In the genomic region with DNA sequence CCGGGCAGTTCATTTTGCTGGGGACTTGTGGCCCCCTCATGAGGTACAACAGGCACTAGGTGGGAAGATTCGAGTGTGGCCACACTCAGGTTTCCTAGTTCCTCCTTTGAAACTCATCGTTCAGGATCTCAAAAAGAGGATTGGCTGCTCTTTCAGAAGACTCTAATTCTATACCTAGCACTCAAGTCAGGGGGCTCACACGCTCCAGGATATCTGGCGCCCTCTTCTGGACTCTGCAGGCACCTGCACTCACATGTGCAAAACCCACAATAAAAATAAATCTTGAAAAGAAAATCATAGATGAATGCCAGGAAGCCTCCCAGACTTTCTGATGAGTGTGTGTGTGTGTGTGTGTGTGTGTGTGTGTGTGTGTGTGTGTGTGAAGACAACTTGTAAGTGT, we compare ENCODE assay signal across 12 mouse cellular contexts. TPM values are rescaled to one million over a fixed set of nuclear protein-coding genes. Genes with fewer than 3 reads are reported as not detected.
A peak's percentile ranks its signal among the peaks of the same experiment; 100 is the strongest.
DNase-seq lines count a peak whose midpoint lies in the region; ATAC-seq and TF ChIP-seq lines count a peak whose summit lies in the region.
"Had no signal": no experiment of that assay in that cellular context is flagged by ENCODE, and none has a peak within 500 bp of the region (broad histone marks: within the 10 kb centered on the region; RNA-seq: fewer than 3 reads in every experiment).

No protein-coding gene starts in this region.

- H3K9ac ChIP-seq in stomach, postnatal 0 days (ENCODE audit: low read length) = no peak overlapping the region
- H3K9ac ChIP-seq: neural tube, embryonic 12.5 days had no signal

- peak; percentile 7; the same call in 1 of the 2 replicates for TF ChIP-seq CTCF in bone marrow macrophage, adult 2 months (IDR thresholded peaks at IDR 0.05; ENCODE audit: low read depth, low read length)
- peak; percentile 66 for TF ChIP-seq CTCF in stomach, postnatal 0 days (IDR thresholded peaks at IDR 0.05; ENCODE audit: low read depth)

- no peak overlapping the region for H3K27ac ChIP-seq in heart, embryonic 10.5 days
- H3K27ac ChIP-seq in bone marrow macrophage, adult 2 months (ENCODE audit: insufficient read depth, low read depth, low read length) = no peak overlapping the region
- H3K27ac ChIP-seq in stomach, postnatal 0 days (replicated peaks) = 0 out of 2 replicates have a peak overlapping the region, but pooled peaks have one; percentile 45
- H3K27ac ChIP-seq: macrophage; neural tube, embryonic 12.5 days had no signal

- no peak for TF ChIP-seq POLR2A in bone marrow macrophage, adult 2 months (IDR thresholded peaks at IDR 0.05; ENCODE audit: borderline replicate concordance, low read depth, low read length)

- no peak overlapping the region for H3K4me3 ChIP-seq in heart, embryonic 10.5 days
- no peak overlapping the region for H3K4me3 ChIP-seq in bone marrow macrophage, adult 2 months (ENCODE audit: insufficient read depth, low read length)
- no peak overlapping the region for H3K4me3 ChIP-seq in stomach, postnatal 0 days (ENCODE audit: low read depth, low read length)
- H3K4me3 ChIP-seq: neural tube, embryonic 12.5 days had no signal

- TF ChIP-seq EP300 in stomach, postnatal 0 days (optimal IDR thresholded peaks at IDR 0.05) = no peak

- H3K4me1 ChIP-seq in heart, embryonic 10.5 days = peaks cover 13% of the 10 kb centered on the region
- no peaks in the 10 kb centered on the region for H3K4me1 ChIP-seq in bone marrow macrophage, adult 2 months (ENCODE audit: control insufficient read depth, insufficient read depth, low read length)
- no peaks in the 10 kb centered on the region; the same call in 1 of the 2 replicates for H3K4me1 ChIP-seq in stomach, postnatal 0 days (replicated peaks; ENCODE audit: control insufficient read depth, insufficient read depth)

- WGBS in heart, embryonic 10.5 days = 66% methylated on average over 5 of the region's 5 CpGs
- 66% methylated on average over 5 of the region's 5 CpGs for WGBS in stomach, postnatal 0 days

- H3K36me3 ChIP-seq in heart, embryonic 10.5 days = no peaks in the 10 kb centered on the region
- no peaks in the 10 kb centered on the region for H3K36me3 ChIP-seq in stomach, postnatal 0 days (ENCODE audit: control insufficient read depth, insufficient read depth, low read length)
- H3K36me3 ChIP-seq: neural tube, embryonic 12.5 days had no signal

- peaks cover 69% of the 10 kb centered on the region for H3K27me3 ChIP-seq in heart, embryonic 10.5 days (ENCODE audit: insufficient read depth, poor library complexity, severe bottlenecking)
- H3K27me3 ChIP-seq in stomach, postnatal 0 days (ENCODE audit: control insufficient read depth, insufficient read depth, low read length) = no peaks in the 10 kb centered on the region

- H3K4me2 ChIP-seq in stomach, postnatal 0 days (replicated peaks; ENCODE audit: low read depth) = no peak overlapping the region

- ATAC-seq in stomach, postnatal 0 days (ENCODE audit: low FRiP score, low TSS enrichment) = no peak

- peak; percentile 9 for DNase-seq in heart, postnatal 4 days
- DNase-seq in heart, embryonic 10.5 days (ENCODE audit: low spot score) = no peak
- DNase-seq in thymus, postnatal 0 days (ENCODE audit: low spot score) = peak; percentile 25
- no peak for DNase-seq in thymus, adult 18-20 months
- no peak for DNase-seq in stomach, postnatal 0 days (ENCODE audit: low spot score)
- no peak for DNase-seq in right cerebral cortex, postnatal 14 days
- DNase-seq in adrenal gland, postnatal 14 days = no peak
- DNase-seq: heart, adult 11 months; kidney, adult 18-20 months had no signal

- no peaks in the 10 kb centered on the region for H3K9me3 ChIP-seq in heart, embryonic 10.5 days
- no peaks in the 10 kb centered on the region for H3K9me3 ChIP-seq in stomach, postnatal 0 days (ENCODE audit: control insufficient read depth, low read length)
- H3K9me3 ChIP-seq: neural tube, embryonic 12.5 days had no signal

RNA-seq across cellular contexts. Expression of gene Vgll4, which starts 1.1 kb away (rescaled TPM):
- total RNA-seq in heart, postnatal 4 days (2021) = 10 to 100 TPM; 37.4 to 40.4 TPM
- polyA plus RNA-seq in heart, embryonic 10.5 days (2016; fragmentation: Nextera tagmentation; extraction: Ambion mirVana) = 58.5 and 76.8 TPM in 2 replicates
- 74.0 and 90.5 TPM in 2 replicates for polyA plus RNA-seq in thymus, postnatal 0 days (2015; fragmentation: Nextera tagmentation; extraction: Ambion mirVana)
- 30.3 and 39.5 TPM in 2 replicates for polyA plus RNA-seq in bone marrow macrophage, adult 2 months (2012; ENCODE audit: insufficient read depth, insufficient read length, missing spikeins)
- 38.5 and 42.1 TPM in 2 replicates for polyA plus RNA-seq in stomach, postnatal 0 days (2015; fragmentation: Nextera tagmentation; extraction: Ambion mirVana)
- total RNA-seq in adrenal gland, postnatal 14 days (2021) = 60.2 and 71.6 TPM in 2 replicates

Comparison
In these comparisons a context has a peak if more than half of its experiments do, and no peak if none do; other contexts are left out.
1. DNase-seq: peak in heart, postnatal 4 days (single experiment) and thymus, postnatal 0 days (single experiment); none in heart, embryonic 10.5 days (single experiment), thymus, adult 18-20 months (0 of 2), stomach, postnatal 0 days (single experiment), right cerebral cortex, postnatal 14 days (single experiment) and adrenal gland, postnatal 14 days (single experiment).